Mouse (Mus musculus) brain, embryonic 14.5 days (tissue): Measurements from ENCODE around the gene Atf1.

ENCODE experiments used
- CTCF ChIP-seq: fragments of 200-500 bp; IDR thresholded peaks from 2 replicates; pipeline ENCODE4 v1.5.1; 2012; ENCODE audit warnings: inconsistent platforms, mild to moderate bottlenecking, moderate library complexity, borderline replicate concordance; ENCODE audit not compliant: insufficient read depth, insufficient read length; ENCODE audit errors: extremely low read depth
- POLR2A ChIP-seq: fragments of 200-500 bp; IDR thresholded peaks from 2 replicates; pipeline ENCODE4 v1.6.1; 2012; ENCODE audit warnings: mild to moderate bottlenecking, inconsistent platforms, borderline replicate concordance; ENCODE audit not compliant: poor library complexity, insufficient read depth, insufficient read length, severe bottlenecking; ENCODE audit errors: extremely low read depth

DNA sequence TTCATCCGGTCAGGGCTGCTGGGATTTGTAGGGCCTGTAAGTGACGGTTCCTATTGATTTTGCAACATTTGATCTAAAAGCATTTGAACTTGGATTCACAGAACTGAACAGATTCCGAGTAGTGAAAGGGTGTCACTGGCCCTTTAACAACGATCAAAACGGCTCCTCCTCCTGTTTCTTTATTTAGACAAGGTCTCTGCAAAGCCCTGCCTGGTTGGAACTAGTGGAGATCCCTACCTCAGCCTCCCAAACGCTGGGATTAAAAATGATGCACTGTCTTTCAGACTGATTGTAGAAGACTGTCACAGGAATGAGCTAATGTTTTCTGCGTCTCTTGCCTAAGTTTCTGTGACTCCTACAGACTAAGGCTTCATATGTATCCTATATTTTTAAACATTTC lies 49.1 kb upstream of the Atf1 start:
- TF ChIP-seq CTCF (no peak), POLR2A (no peak)
